Mouse (Mus musculus): ENCODE measurements around the gene Ntrk3.
A peak's percentile ranks its signal among the peaks of the same experiment; 100 is the strongest.

Ntrk3 gene

DNA sequence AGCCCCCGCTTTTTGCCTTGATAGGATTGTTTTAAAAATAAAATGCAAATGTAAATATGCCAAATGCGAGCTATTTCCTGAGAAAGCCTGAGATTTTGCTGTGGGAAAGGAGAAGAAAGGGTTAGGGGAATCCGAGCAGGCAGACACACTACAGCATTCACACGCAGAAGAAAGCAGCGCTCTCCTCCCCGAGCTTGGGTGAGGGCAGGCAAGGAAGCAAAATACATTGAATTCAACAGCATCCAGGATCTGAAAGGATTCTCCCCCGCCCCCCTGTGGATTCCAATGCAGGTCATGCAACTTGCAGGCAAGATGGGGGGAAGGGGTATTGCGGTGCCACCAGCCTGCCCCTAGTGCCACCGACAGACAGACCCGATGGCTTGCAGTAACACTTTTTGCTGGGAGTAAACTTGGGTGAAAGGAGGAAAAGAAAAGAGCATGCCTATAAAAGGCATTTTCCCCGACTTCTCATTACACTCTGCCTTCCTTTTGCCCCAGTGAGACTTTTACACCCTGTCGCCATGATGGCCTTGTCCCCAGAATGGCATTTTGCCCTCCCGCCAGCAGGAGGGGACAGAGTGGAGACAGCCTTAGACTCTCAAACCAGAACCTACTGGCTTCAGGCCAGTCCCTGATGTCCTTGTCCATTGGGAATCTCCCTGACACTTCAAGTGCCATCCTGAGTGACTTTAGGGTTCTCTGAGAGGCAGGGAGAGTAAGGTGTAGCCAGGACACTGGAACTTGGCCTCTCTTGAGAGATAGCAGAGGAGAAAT, 158.2 kb downstream of the Ntrk3 start:
- DNase-seq (ENCODE audit: inconsistent ontology term), result no peak

GRCm38 (mm10) chr7:78578461-78579359, 159.1 kb downstream of the Ntrk3 start:
- no peak for DNase-seq (ENCODE audit: inconsistent ontology term)

DNA sequence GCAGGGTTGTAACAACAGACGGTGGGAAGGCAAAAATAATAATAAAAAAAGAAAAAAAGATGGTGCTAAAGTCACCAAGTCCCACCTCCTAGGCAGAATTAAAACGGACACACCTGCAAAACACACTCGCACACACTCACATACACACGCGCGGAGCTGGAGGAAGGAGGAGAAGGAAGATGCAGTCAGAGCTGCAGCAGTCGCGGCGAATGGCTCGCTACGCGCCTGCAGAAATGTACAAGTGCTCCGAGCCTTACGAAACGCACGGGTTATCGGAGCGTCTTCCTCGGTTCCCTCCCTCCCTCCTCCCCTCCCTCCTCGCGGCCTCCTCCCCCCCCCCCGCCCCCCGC, 159.7 kb downstream of the Ntrk3 start:
- DNase-seq (ENCODE audit: inconsistent ontology term), result no peak

- no peak for DNase-seq (ENCODE audit: inconsistent ontology term)
Observed at GRCm38 (mm10) chr7:78577462-78578110, 160.2 kb downstream of the Ntrk3 start.

- DNase-seq (ENCODE audit: inconsistent ontology term), result peak; percentile 71
Observed at GRCm38 (mm10) chr7:78576706-78577461, 160.9 kb downstream of the Ntrk3 start.

DNA sequence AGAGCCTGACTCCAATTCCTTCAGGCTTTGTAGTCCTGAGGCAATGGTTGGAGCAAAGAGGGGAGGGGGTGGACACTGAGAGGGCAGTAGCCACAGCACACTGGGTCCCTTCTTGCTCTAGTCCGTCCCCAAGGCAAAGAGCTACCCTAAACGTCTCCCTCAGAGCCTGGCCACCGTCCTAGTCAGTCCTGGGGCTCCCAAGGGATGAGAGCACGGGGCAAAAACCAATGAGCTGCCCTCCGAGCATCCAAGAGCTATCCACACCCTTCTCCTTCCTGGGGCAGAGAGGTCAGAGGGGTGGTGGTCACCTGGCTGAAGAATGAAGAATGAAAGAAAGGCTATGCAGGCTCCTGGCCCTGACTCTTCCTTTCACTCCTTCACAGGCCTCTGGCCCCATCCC, 161.6 kb downstream of the Ntrk3 start:
- no peak for DNase-seq (ENCODE audit: inconsistent ontology term)

GRCm38 (mm10) chr7:78575556-78575955, 162.3 kb downstream of the Ntrk3 start:
- no peak for DNase-seq (ENCODE audit: inconsistent ontology term)

- no peak for DNase-seq (ENCODE audit: inconsistent ontology term)
Observed at GRCm38 (mm10) chr7:78571196-78571595, 166.6 kb downstream of the Ntrk3 start.

DNA sequence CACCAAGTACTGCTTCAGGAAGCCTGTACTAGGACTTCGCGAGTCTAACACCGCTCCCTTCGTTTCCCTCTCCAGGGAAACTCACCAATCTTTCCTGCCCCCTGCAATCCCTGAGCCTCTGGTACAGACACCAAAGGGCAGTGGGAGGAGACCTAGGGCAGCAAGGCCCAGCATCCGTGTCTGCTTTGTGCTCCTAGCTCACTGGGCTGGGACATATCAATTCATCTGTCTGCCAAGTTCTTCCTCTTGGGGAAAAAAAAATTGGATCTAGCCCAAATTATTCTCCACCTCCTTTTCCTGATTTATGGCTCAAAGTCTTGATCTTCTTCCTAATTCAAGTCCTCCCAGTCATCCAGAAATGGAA, 168.6 kb downstream of the Ntrk3 start:
- no peak for DNase-seq (ENCODE audit: inconsistent ontology term)

DNA sequence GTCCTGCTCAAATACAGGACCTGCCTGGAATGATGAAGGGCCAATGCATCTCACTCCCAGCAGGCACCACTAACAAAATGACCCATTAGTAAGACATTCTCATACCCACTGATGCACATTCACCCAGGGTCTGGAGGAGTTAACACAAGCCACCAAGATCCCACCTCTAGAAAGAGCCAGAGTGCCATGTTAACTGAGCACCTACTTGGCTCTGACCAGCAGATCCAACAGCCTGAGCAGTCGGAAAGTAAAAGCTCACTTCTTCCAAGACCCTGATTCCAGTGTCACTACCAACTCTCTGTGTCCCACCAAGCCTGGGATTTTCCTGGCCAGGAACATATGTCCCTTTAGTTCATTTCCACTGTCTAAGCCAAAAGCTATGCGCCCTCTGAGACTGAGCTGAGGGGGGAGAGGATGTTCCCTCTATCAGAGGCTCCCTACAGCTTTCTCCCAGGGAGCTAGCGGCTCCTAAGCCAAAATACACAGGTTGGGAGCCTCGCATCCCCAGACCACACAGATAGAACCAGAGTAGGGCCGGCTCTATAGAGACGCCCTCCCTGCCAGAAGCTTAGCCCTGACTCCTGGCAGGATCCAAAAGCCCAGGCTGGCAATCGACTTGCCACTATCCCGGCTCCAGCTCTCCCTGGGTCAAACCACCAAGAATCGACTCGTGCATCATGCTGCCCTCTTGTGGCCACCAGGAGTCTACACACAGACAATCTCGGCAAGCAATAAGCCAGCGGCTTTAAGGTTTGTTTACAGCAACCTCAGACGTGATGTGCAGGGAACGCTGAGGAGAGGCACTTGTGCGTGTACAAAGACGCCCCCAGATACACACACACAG, 169.2 kb downstream of the Ntrk3 start:
- peak; percentile 48 for DNase-seq (ENCODE audit: inconsistent ontology term)

DNA sequence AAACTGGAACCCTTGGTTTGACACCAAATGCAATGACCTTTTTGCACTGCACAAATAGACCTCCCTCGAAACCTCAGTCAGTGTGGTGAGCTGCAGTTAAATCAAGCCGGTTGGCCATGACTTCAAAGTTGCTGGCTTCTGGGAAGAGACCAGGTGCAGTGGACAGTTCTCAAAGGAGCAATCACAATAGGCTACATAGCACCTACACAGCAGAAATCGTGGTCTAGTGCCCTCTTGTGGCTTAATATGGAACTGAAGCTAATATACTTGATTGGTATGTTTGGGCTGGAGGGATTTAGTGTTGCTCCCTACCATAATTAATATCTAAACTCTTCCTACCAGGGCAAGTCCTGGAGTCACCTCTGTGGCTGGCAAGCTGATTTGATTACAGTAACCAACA, 171.2 kb downstream of the Ntrk3 start:
- no peak for DNase-seq (ENCODE audit: inconsistent ontology term)

DNA sequence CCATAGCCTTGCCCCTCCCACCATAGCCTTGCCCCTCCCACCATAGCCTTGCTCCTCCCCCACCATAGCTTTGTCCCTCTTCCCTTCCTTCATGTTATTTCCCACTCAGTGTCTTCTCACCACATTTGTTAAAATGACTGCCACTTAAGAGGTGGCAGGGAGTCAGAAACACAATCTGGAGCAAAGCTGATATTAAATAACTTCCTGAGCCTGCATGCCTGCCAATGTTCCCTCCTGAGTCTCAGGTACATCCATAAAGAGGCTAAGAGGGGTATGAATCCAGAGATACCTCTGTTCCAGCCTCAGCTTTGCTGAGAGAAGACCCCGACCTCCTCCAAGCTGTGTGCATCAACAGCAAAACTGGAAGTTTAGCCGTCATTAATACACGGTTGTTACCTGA, 172.4 kb downstream of the Ntrk3 start:
- DNase-seq (ENCODE audit: inconsistent ontology term), result no peak

DNA sequence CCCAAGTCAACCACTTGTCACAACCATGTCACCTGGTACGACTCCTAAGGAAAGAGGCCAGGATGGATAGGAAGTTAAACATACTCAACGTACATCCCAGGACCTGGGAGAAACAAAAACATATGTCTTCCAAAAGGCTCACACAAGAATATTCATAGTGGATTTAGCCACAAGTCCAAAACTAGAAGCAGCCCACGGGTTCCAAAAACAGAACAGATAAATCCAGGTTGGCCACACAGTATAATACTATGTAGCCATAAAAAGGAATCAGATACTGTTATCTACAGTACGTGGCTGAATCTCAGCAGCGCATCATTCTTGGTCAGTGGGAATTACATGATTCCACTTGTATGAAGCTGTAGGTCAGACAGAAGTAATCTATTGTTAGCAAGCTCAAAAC, 179.3 kb downstream of the Ntrk3 start:
- no peak for DNase-seq (ENCODE audit: inconsistent ontology term)

DNA sequence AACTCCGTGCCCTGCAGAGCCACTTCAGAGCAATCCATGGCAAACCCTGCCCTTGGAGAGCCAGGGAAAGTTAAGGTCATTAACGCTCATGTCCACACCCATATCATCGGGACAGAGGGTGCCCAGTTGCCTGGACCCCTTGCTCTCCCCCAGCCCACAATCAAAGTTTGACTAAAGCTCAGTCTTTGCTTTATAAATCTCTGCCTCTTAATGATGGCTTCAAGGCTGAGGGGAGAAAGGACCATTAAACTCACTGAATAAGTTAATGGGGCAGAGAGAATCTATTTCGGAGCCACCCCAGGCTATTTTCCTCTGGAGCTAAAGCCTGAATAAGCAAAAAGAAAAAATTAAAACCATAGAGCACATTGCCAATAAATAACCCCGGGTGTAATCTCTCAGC, 182.3 kb downstream of the Ntrk3 start:
- no peak for DNase-seq (ENCODE audit: inconsistent ontology term)

- no peak for DNase-seq (ENCODE audit: inconsistent ontology term)
Observed at GRCm38 (mm10) chr7:78549461-78549860, 188.4 kb downstream of the Ntrk3 start.

GRCm38 (mm10) chr7:78548721-78549120, 189.1 kb downstream of the Ntrk3 start:
- DNase-seq (ENCODE audit: inconsistent ontology term), result no peak

DNA sequence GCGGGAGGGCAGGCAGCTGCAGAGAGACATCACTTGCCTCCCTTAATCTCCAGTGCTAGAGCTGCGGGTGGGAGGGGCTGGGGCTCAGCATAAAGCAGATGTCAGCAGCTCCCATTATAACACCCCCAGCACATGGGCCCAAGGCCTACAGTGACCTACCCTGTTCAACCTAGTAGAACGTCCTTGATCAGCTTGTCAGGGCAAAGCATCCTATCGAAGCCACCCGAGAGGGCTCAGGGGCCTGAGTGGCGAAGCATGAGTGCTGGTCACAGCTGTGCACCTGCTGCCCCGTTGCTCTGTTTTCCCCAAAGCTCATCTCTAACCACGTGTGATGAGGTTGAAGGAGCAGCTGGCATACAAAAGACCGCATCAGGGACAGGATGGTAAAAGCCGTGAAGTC, 191.3 kb downstream of the Ntrk3 start:
- no peak for DNase-seq (ENCODE audit: inconsistent ontology term)

GRCm38 (mm10) chr7:78542468-78542867, 195.3 kb downstream of the Ntrk3 start:
- no peak for DNase-seq (ENCODE audit: inconsistent ontology term)

- no peak for DNase-seq (ENCODE audit: inconsistent ontology term)
Observed at GRCm38 (mm10) chr7:78530286-78530685, 207.5 kb downstream of the Ntrk3 start.

DNA sequence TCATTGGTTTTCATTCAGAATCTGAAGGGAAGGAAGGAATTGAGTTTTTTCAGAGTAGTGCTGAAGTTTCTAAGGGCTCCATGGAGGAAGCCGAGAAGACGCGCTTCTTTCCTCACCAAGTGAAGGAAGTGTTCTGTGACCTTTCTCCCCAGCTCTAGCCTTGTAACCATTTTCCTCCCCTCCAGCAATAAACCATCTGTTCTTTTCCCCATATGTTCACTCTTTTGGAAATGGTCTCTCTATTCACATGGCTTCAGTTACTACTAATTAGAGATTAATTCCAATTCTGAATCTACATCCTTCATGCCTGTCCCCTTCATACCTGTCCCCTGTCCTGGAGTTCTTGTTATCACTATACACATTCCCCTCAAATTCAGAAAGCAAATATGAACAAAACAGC, 209.8 kb downstream of the Ntrk3 start:
- no peak for DNase-seq (ENCODE audit: inconsistent ontology term)

DNA sequence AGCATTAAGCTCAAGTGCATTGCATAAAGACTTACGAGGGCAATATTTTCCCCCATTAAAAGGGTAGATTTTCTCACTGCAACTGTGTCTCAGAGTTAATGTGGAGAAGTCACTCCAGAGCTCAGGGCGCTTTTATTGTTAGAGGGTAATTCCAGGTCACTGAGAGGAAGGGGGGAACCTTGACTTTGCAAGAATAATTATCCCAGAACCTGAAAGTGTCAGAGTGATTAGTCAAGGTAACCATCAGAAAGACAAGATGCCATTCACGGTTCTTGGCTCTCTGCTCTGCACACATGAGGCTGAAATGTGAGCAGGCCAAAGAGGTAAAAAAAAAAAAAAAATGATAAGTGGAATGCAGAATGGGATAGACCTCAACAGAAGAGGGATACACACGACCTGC, 210.2 kb downstream of the Ntrk3 start:
- DNase-seq (ENCODE audit: inconsistent ontology term), result no peak
